Mouse (Mus musculus) limb, embryonic 12.5 days (tissue): ENCODE results near the gene Cdc42ep4. TPM values are rescaled to one million over a fixed set of nuclear protein-coding genes. Genes with fewer than 3 reads are reported as not detected.

ENCODE experiments used
- ATAC-seq: fragments of 200-750 bp; cut with Nextera tagmentation; 2 replicates; pipeline ENCODE4 v1.8.0; 2017; ENCODE audit warnings: low read depth, moderate TSS enrichment; ENCODE audit not compliant: insufficient number of reproducible peaks, insufficient read depth, low FRiP score, low TSS enrichment
- H3K27ac ChIP-seq: fragments of 300-500 bp; sonication (generic); 2 replicates; pipeline ENCODE4 v1.5.1; 2016; ENCODE audit warnings: mild to moderate bottlenecking, moderate library complexity
- H3K27me3 ChIP-seq: fragments of 300-500 bp; sonication (generic); 2 replicates; pipeline ENCODE4 v1.6.1; 2016; ENCODE audit warnings: mild to moderate bottlenecking, moderate library complexity
- H3K36me3 ChIP-seq: fragments of 300-500 bp; sonication (generic); 2 replicates; pipeline ENCODE4 v1.6.1; 2016; ENCODE audit warnings: mild to moderate bottlenecking, moderate library complexity
- H3K4me1 ChIP-seq: fragments of 300-500 bp; sonication (generic); replicated peaks from 2 replicates; pipeline ENCODE4 v1.6.1; 2016
- H3K4me2 ChIP-seq: fragments of 300-500 bp; sonication (generic); 2 replicates; pipeline ENCODE4 v1.6.1; 2016; ENCODE audit warnings: mild to moderate bottlenecking, moderate library complexity
- H3K4me3 ChIP-seq: fragments of 300-500 bp; sonication (generic); replicated peaks from 2 replicates; pipeline ENCODE4 v1.5.1; 2016; ENCODE audit warnings: mild to moderate bottlenecking
- H3K9ac ChIP-seq: fragments of 300-500 bp; sonication (generic); replicated peaks from 2 replicates; pipeline ENCODE4 v1.6.1; 2016; ENCODE audit warnings: mild to moderate bottlenecking, moderate library complexity
- H3K9me3 ChIP-seq: fragments of 300-500 bp; sonication (generic); 2 replicates; pipeline ENCODE4 v1.6.1; 2016; ENCODE audit warnings: mild to moderate bottlenecking, moderate library complexity
- WGBS: fragments of 180-500 bp; shearing (Covaris S2); methylation state at CpG from one replicate; pipeline ENCODE4 v1.1.7; 2016; 5-methylcytosine and 5-hydroxymethylcytosine counted together
- polyA plus RNA-seq: library from polyadenylated mRNA; unstranded; fragments of >200 nt; fragmentation: Nextera tagmentation; extraction: Ambion mirVana; gene quantifications from 2 replicates; pipeline ENCODE4 v1.2.1, GENCODE M21; 2016

Gene Cdc42ep4
- 119 and 120 TPM in 2 replicates for polyA plus RNA-seq

- Histone ChIP-seq H3K9me3 (no peaks in the 10 kb centered on the region), H3K9ac (peak within 1 kb of the TSS; percentile 92), H3K4me3 (peak within 1 kb of the TSS; percentile 90), H3K4me2 (peak within 1 kb of the TSS; percentile 93), H3K36me3 (peaks cover 18% of the 10 kb centered on the region; the same call in 1 of the 2 replicates), H3K27ac (peak within 1 kb of the TSS; percentile 98), H3K4me1 (peaks cover 48% of the 10 kb centered on the region), H3K27me3 (no peaks in the 10 kb centered on the region; the same call in 1 of the 2 replicates)
- under 1% methylated on average over 44 of the region's 44 CpGs for WGBS
- ATAC-seq: peak; percentile 75
Measured at GRCm38 (mm10) chr11:113751484-113752084, at the start of gene Cdc42ep4. TSS of gene Cdc42ep4 (minus strand) at chr11:113751881.

DNA sequence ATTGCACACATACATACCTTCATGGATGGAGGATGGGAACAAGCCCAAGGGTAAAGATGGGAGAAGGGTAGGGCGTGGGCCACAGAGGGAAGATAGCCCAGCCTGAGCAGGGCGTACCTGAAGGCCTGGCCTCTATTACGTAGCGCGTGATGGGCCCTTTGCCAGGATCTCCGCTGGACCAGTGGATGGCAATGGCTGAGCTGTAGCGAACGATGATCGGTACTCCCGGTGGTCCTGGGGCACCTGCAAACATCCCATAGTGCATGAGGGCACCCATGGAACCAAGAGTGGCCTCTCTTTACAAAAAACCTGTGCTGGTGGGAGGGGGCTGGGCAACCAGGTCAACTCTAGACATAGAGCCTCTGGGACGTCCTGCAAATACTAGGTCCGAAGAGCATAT, 48.3 kb upstream of the Cdc42ep4 start:
- Histone ChIP-seq H3K27me3 (no peaks in the 10 kb centered on the region), H3K36me3 (no peaks in the 10 kb centered on the region), H3K4me3 (no peak overlapping the region), H3K9ac (no peak overlapping the region), H3K9me3 (no peaks in the 10 kb centered on the region), H3K4me2 (no peak overlapping the region), H3K27ac (no peak overlapping the region), H3K4me1 (peaks cover 28% of the 10 kb centered on the region)
- WGBS: 95% methylated on average over 12 of the region's 12 CpGs
- ATAC-seq: no peak

DNA sequence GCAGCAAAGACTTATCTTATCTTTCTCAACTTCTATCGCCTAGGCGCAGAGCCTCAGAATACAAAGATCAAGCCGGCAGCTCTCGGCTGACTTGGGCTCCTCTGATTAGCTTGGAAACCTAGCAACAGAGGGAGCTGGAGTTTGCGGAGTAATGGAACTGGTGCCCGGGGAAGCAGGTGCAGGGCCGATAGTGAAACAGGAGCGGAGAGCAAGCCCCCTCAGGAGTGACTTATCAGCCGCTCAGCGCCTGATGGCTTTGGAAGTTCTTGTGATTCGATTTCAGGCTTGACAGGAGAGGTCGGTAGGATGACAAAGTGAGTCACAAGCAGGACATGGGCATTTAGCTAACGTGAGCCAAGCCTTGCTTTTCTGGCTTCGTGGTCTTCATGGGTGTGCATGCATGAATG, 47.4 kb upstream of the Cdc42ep4 start:
- H3K4me2 ChIP-seq: no peak overlapping the region
- ATAC-seq: no peak
- WGBS: 87% methylated on average over 14 of the region's 14 CpGs

GRCm38 (mm10) chr11:113798011-113798410, 46.3 kb upstream of the Cdc42ep4 start:
- Histone ChIP-seq H3K9me3 (no peaks in the 10 kb centered on the region), H3K9ac (no peak overlapping the region), H3K4me2 (no peak overlapping the region), H3K27ac (peak overlapping the region; percentile 3; the same call in 1 of the 2 replicates), H3K4me3 (no peak overlapping the region), H3K36me3 (no peaks in the 10 kb centered on the region), H3K4me1 (peaks cover 28% of the 10 kb centered on the region), H3K27me3 (no peaks in the 10 kb centered on the region)
- WGBS: 80% methylated on average over 6 of the region's 6 CpGs
- ATAC-seq: no peak

More for the DNA sequence above, 47.4 kb upstream of the Cdc42ep4 start:
- Histone ChIP-seq H3K9ac (no peak overlapping the region), H3K27ac (no peak overlapping the region), H3K9me3 (no peaks in the 10 kb centered on the region), H3K36me3 (no peaks in the 10 kb centered on the region), H3K4me3 (no peak overlapping the region), H3K4me1 (peaks cover 28% of the 10 kb centered on the region), H3K27me3 (no peaks in the 10 kb centered on the region)

DNA sequence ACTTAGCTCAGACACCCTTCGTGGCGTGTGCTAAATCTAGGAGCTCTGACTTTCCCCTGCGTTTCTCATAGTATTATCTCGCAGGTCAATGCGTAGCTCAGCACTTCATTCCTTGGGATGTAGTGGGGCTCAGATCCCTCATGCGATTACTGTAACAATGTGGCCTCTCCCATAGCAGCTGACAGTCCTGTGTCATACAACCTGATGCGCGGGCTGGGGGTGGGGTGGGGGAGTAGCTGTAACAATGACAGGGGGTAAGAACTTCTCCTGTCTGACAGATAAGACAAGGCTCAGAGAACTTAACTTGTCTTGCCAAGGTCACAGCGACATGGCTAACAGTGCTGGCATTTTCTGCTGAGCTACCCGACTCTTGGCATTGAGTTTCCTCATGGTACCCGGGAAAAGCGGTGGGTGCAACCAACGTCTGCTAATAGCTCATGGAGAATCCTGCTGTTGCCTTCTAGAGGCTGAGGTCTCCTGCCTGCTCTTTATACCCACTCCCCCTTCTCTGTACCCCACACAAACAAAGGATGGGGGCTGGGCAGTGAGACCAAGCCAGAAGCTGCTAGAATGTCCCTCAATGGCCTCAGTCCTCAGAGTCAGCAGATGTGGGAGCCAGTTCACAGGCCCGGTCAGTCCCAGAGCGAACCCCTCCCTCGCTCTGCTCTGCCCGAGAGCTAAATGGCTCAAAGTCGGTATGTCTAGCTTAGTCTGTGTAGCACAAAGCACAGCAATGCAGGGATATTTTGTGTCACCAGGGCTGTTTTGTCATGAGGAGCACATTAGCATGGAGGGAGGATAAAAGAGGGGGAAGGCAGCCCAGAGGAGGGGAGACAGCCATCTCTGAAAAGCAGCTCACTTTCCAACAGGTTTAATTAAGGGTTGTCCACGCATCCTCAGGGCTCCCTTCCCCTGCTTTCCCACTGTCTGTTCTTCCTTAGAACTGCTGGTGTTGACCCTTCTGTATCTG, 45.6 kb upstream of the Cdc42ep4 start:
- Histone ChIP-seq H3K27me3 (no peaks in the 10 kb centered on the region), H3K27ac (peak overlapping the region; percentile 3; the same call in 1 of the 2 replicates), H3K4me3 (no peak overlapping the region), H3K9me3 (no peaks in the 10 kb centered on the region), H3K4me1 (peaks cover 26% of the 10 kb centered on the region), H3K4me2 (no peak overlapping the region), H3K9ac (peak overlapping the region; percentile 13; the same call in 1 of the 2 replicates), H3K36me3 (no peaks in the 10 kb centered on the region)
- no peak for ATAC-seq
- WGBS: 78% methylated on average over 19 of the region's 19 CpGs

- H3K9ac ChIP-seq: no peak overlapping the region
- peaks cover 35% of the 10 kb centered on the region for H3K4me1 ChIP-seq
- no peaks in the 10 kb centered on the region for H3K9me3 ChIP-seq
- H3K4me2 ChIP-seq: no peak overlapping the region
- WGBS: 87% methylated on average over 12 of the region's 12 CpGs
- no peaks in the 10 kb centered on the region for H3K36me3 ChIP-seq
- H3K27me3 ChIP-seq: no peaks in the 10 kb centered on the region
- H3K4me3 ChIP-seq: no peak overlapping the region
- ATAC-seq: no peak
- no peak overlapping the region for H3K27ac ChIP-seq
Measured at GRCm38 (mm10) chr11:113795846-113796245, 44.2 kb upstream of the Cdc42ep4 start.

DNA sequence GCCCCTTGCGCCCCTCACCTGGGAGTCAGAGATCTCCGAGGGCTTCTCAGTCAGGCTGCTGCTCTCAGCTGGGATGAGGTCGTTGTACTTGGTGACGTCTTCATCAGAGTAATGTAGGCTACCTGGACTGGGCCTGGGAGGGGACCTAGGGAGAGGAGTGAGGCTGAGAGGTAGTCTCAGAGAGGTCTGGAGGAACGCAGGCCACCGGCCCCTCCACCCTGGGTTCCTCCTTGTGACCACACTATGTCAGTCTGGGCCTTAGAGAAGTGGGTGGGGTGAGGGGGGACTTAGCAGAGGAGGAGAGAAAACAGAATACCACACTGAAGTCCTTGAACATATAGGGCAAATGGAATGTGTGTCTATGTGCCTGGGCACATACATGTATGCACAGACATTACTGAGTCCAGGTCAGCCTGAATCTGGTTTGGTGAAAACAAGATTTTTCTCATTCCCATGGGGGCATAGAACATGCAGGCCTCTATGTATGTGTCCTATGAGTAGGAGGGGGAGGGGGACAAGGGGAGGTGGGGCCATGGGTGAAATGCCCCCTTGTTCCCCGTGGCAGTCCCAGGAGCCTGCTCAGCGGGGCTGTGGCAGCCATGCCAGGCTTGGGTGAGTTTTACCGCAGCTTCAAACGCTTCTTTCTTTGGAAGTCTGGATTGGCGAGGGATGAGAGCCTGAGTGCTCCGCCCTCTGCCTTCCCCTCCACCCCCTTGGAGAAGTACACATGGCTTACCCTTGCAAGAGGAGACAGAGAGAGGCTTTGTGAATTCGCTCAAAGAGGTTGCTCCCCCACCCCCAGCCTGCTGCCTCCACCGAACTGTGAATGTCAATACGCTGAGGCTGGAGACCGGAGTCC, 39.9 kb upstream of the Cdc42ep4 start:
- 0 out of 2 replicates have a peak, but pooled peaks have one; percentile 18 for ATAC-seq
- 48% methylated on average over 16 of the region's 16 CpGs for WGBS

DNA sequence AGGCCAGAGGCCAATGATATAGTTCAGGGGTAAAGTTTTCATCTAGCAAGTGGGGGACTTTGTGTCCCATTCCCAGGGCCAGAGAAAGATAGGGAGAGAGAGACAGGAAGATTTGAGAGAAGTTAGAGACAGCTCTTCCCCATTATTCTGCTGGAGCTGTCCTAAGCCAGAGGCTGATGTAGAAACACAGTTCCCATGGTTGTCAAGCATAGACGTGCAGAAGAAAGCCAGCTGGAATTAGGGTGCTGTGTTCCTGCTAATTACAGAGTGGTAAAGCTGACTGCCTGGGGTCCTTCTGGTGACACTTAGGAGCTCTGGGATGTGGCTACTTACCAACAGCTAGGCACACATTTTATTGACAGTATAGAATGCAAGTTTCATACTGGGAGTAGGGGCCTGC, 37.4 kb upstream of the Cdc42ep4 start:
- ATAC-seq: no peak
- Histone ChIP-seq H3K9me3 (no peaks in the 10 kb centered on the region), H3K9ac (no peak overlapping the region), H3K27ac (peak overlapping the region; percentile 30; the same call in 1 of the 2 replicates), H3K4me1 (peaks cover 64% of the 10 kb centered on the region), H3K4me2 (no peak overlapping the region), H3K27me3 (no peaks in the 10 kb centered on the region), H3K4me3 (no peak overlapping the region), H3K36me3 (no peaks in the 10 kb centered on the region)
- 14% methylated on average over 1 of the region's 1 CpGs for WGBS

More for the DNA sequence above, 39.9 kb upstream of the Cdc42ep4 start:
- H3K4me1 ChIP-seq: peaks cover 40% of the 10 kb centered on the region
- no peaks in the 10 kb centered on the region for H3K27me3 ChIP-seq
- no peaks in the 10 kb centered on the region for H3K9me3 ChIP-seq
- H3K9ac ChIP-seq: no peak overlapping the region
- no peaks in the 10 kb centered on the region for H3K36me3 ChIP-seq
- H3K4me3 ChIP-seq: no peak overlapping the region
- peak overlapping the region; percentile 75 for H3K27ac ChIP-seq
- peak overlapping the region; percentile 15; the same call in 1 of the 2 replicates for H3K4me2 ChIP-seq

GRCm38 (mm10) chr11:113788183-113788789, 36.6 kb upstream of the Cdc42ep4 start:
- Histone ChIP-seq H3K4me1 (peaks cover 64% of the 10 kb centered on the region), H3K27ac (no peak overlapping the region), H3K4me3 (no peak overlapping the region), H3K4me2 (no peak overlapping the region), H3K9me3 (no peaks in the 10 kb centered on the region), H3K9ac (no peak overlapping the region), H3K36me3 (no peaks in the 10 kb centered on the region), H3K27me3 (no peaks in the 10 kb centered on the region)
- 74% methylated on average over 2 of the region's 2 CpGs for WGBS
- ATAC-seq: no peak

DNA sequence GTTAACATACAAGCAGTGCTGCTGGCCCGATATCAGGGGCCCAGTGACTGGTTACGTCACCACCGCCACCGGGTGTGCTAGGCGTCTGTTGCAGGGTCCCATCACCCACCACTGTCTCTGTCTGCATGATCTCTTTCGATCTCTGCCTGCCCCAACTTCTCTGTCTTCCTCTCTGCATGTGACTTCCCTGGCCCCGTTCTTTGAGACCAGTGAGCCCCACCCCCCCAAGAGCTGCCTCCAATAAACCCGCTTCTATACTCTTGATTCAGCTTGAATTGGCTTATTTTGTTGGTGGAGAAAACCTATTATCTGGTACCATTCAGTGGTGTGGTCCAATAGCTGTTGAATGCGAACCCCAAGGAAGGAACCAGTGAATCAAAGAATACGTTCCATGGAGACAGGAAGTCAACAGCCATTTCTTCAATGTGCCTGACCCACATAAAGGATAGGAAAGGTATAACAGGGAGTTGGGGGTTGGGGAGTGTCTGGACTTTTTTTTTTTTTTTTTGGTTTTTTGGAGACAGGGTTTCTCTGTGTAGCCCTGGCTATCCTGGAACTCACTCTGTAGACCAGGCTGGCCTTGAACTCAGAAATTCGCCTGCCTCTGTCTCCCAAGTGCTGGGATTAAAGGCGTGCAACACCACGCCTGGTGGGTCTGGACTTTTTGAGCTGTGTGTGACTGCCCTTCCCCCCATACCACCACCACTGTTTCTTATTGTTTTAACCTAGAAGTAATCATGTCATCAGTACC, 35.9 kb upstream of the Cdc42ep4 start:
- no peak overlapping the region for H3K4me2 ChIP-seq
- no peak overlapping the region for H3K9ac ChIP-seq
- 85% methylated on average over 13 of the region's 13 CpGs for WGBS
- H3K27ac ChIP-seq: no peak overlapping the region
- no peak for ATAC-seq
- no peaks in the 10 kb centered on the region for H3K36me3 ChIP-seq
- H3K4me1 ChIP-seq: peaks cover 62% of the 10 kb centered on the region
- no peaks in the 10 kb centered on the region for H3K27me3 ChIP-seq
- H3K9me3 ChIP-seq: no peaks in the 10 kb centered on the region
- no peak overlapping the region for H3K4me3 ChIP-seq
